Mouse (Mus musculus) thymus, postnatal 10 days (tissue): ENCODE measurements around the gene B4galnt1.
A peak's percentile ranks its signal among the peaks of the same experiment; 100 is the strongest.

Experiments used
- DNase-seq, 2 experiments: peaks; one replicate each; pipeline ENCODE4 v3.0.0; 2021; ENCODE audit warnings: low spot score in 2 of 2

Gene B4galnt1

DNA sequence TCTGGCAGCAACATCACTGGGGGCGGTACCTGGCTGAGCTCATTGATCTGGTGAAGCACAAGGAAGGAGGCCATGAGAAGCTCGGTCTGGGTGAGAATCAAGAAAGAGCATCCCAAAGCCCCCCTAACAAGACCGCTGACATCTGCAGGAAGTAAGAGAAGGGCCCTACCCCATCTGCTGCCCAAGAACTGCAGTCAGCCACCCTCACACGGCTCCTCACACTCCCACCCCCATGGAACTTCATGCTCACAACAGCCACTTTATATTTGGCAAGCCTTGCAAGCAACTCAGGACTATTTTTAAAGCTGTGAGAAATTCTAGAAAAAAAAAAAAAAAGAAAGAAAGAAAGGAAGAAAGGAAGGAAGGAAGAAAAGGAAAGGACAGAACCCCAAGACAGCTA, 43.9 kb downstream of the B4galnt1 start:
- DNase-seq = no peak

DNA sequence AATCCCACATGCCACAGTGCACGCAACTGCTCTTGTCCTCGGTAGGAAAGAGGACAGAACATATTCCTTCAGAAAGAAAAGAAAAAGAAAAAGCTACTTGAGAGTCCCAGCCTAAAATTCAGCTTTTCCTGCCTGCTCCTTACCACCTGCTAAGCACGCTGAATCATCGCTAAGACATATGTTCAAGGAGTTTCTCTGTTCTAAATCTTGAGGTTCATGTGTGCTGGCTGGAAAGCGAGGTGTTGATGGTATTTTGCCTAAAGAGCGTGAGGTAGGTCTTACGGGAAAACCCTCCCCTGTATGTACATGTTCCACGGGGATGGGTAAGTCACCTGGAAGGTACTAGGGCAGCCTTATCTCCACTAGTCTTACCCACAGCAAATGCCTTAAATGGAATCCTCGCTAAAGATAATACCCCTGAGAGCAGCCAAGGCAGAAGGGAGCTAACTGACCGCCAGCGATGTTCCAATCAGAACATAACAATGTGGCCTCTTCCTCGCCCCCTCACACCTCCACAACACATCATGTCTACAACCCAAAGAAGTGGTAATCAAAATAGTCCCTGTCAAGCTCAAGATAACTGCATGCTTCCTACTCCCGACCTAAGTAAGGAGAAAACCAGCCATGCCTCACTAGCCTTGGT, 45.0 kb downstream of the B4galnt1 start:
- no peak for DNase-seq

- no peak for DNase-seq
These were observed 46.0 kb downstream of the B4galnt1 start for GRCm38 (mm10) chr10:127210961-127211405.

GRCm38 (mm10) chr10:127211414-127211854, 46.4 kb downstream of the B4galnt1 start, which contains the start of gene Pip4k2c:
Gene Pip4k2c (minus strand): TSS chr10:127211585.
- DNase-seq = peak; percentile 82 to 92

DNA sequence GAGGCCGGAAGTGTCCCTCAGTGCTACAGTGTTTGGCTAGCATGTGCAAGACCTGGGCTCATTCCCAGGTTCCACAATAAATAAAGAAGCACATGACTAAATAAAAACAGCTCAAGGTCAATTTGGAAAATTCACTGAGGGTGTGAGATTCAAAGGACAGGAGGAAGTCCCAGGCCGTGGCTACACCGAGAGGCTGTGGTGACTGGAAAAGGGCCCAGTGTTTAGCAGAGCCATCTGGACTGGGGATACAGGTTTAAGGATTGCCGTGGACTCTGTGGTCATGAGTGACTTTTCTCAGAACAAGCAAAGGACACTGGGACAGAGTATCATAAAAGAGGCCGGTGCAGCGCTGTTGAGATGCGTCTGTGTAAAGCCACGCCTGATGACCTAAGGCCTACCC, 48.2 kb downstream of the B4galnt1 start:
- no peak for DNase-seq

DNA sequence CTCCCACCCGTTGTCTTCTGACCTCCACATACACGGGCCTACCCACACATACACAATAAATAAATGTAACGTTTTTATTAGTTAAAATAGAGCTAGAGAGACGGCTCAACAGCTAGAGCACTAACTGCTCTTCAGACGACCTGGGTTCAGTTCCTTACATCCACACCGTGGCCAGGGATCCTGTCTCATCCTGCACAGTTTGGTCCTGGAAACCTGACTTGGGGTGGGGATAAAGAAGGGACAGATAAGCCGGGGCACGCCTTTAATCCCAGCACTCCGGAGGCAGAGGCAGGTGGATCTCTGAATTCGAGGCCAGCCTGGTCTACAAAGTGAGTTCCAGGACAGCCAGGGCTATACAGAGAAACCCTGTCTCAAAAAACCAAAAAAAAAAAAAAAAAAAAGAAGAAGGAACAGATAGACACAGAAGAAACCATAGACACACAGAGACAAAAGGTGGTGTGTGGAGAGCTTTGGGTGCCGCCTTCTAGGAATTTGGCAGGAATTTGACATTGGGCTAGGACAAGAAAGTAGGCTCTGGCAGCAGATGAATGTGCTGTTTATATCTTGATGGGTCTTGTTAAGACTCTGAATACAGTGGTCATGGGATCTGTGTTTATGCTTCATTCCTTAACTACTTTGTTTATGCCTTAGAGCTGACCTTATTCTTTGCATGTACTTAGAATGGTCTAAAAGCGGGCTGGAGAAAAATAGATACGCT, 48.8 kb downstream of the B4galnt1 start:
- no peak for DNase-seq

GRCm38 (mm10) chr10:127214422-127214803, 49.4 kb downstream of the B4galnt1 start:
- DNase-seq = no peak

GRCm38 (mm10) chr10:127216456-127216855, 51.4 kb downstream of the B4galnt1 start:
- no peak for DNase-seq

GRCm38 (mm10) chr10:127217177-127217576, 52.2 kb downstream of the B4galnt1 start:
- DNase-seq = no peak

DNA sequence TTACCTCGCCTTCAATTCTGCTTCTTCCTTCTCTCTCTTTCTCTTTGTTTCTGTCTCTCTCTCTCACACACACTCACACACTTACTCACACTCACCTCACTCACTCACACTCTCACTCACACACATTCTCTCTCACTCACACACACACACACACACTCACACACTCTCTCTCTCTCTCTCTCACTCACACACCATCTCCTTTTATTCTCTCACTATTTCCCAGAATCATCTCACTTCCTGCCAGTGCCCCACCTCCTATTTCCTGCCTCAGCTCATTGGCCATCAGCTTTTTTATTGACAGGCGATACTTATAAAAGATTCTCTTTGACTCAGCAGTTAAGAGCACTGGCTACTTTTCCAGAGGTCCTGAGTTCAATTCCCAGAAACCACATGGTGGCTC, 53.3 kb downstream of the B4galnt1 start:
- no peak for DNase-seq
